Mouse (Mus musculus): ENCODE data around the gene Tcp11.

GRCm38 (mm10) chr17:28088718-28089117 lies 8.3 kb upstream of the Tcp11 start:
- TF ChIP-seq CTCF (IDR thresholded peaks at IDR 0.05; ENCODE audit: control insufficient read depth, insufficient read depth, low read length) (no peak), POLR2A (IDR thresholded peaks at IDR 0.05; ENCODE audit: borderline replicate concordance, control insufficient read depth, low read depth, low read length) (no peak)
